ENCODE assay signal across 8 mouse cellular contexts in the genomic region with DNA sequence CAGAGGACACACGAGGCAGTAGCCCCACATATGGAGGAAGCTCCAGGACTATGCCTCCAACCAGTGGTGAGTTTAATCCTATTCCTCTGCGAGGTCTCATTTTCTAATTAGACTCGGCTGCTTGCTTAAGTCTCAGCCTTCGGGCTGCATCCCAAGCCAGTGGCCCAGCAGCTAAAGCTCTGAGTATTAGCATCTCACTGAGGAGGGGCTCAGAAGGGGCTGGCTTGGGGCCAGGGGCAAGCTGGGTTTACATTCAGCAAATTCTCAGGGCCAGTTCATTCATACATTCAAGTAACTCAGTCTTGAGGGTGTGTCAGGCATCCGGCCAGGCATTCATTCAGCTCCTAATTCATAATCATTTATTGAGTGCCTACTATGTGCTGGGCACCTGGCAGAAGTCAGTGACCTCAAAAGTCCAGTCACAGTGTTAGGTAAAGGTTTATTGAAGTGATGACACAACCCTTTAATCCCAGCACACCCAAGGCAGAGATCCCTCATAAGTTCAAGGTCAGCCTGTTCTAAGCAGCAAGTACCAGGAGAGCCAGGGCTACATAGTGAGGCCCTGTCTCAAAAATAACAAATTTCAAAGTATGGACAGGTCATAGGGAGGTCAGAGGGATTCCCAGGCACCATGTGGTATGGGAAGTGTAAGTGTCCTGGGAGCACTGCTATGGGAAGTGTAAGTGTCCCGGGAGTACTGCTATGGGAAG. TPM values are rescaled to one million over a fixed set of nuclear protein-coding genes. Genes with fewer than 3 reads are reported as not detected.
A peak's percentile ranks its signal among the peaks of the same experiment; 100 is the strongest.
DNase-seq lines count a peak whose midpoint lies in the region; ATAC-seq and TF ChIP-seq lines count a peak whose summit lies in the region.

No protein-coding gene starts in this region.

- no peaks in the 10 kb centered on the region for H3K36me3 ChIP-seq in ES-E14 (ENCODE audit: control insufficient read depth, insufficient read depth, low read length, poor library complexity, severe bottlenecking)
- H3K36me3 ChIP-seq in forebrain, postnatal 0 days (ENCODE audit: insufficient read depth): peaks cover 15% of the 10 kb centered on the region
- H3K36me3 ChIP-seq in limb, embryonic 12.5 days: peaks cover 11% of the 10 kb centered on the region; the same call in 1 of the 2 replicates
- no peaks in the 10 kb centered on the region; the same call in 1 of the 2 replicates for H3K36me3 ChIP-seq in stomach, postnatal 0 days (ENCODE audit: control insufficient read depth, insufficient read depth, low read length)

- H3K4me1 ChIP-seq in ES-E14 (ENCODE audit: control insufficient read depth in 2 of 2, insufficient read depth in 2 of 2, low read length in 2 of 2, poor library complexity in 1 of 2): peaks cover 15 to 44% of the 10 kb centered on the region in 2 experiments
- H3K4me1 ChIP-seq in forebrain, postnatal 0 days (ENCODE audit: insufficient read depth): peaks cover 17% of the 10 kb centered on the region
- H3K4me1 ChIP-seq in limb, embryonic 12.5 days (replicated peaks): peaks cover 47% of the 10 kb centered on the region
- peaks cover 14% of the 10 kb centered on the region for H3K4me1 ChIP-seq in stomach, postnatal 0 days (replicated peaks; ENCODE audit: control insufficient read depth, insufficient read depth)

- ATAC-seq in forebrain, postnatal 0 days: no peak
- ATAC-seq in limb, embryonic 12.5 days (ENCODE audit: insufficient number of reproducible peaks, insufficient read depth, low FRiP score, low TSS enrichment, low read depth): no peak
- no peak for ATAC-seq in stomach, postnatal 0 days (ENCODE audit: low FRiP score, low TSS enrichment)

- DNase-seq in embryo, embryonic 11 days: peak; percentile 37
- DNase-seq in embryo, embryonic 9.5 days (ENCODE audit: extremely low spot score): no peak
- DNase-seq in ES-E14 (ENCODE audit: low read depth, low spot score): no peak
- peak; percentile 49 for DNase-seq in forebrain, postnatal 0 days
- peak; percentile 41 for DNase-seq in stomach, postnatal 0 days (ENCODE audit: low spot score)
- DNase-seq in spleen, postnatal 36 days (ENCODE audit: low spot score in 2 of 2): no peak
- no peak for DNase-seq in urinary bladder, postnatal 4 days (ENCODE audit: low spot score in 2 of 2)

- H3K27ac ChIP-seq in ES-E14 (ENCODE audit: insufficient read depth, low read depth, low read length, poor library complexity, severe bottlenecking): no peak overlapping the region
- no peak overlapping the region for H3K27ac ChIP-seq in forebrain, postnatal 0 days (ENCODE audit: low read depth, low read length)
- no peak overlapping the region for H3K27ac ChIP-seq in limb, embryonic 12.5 days
- peak overlapping the region; percentile 45 for H3K27ac ChIP-seq in stomach, postnatal 0 days (replicated peaks)

- TF ChIP-seq CTCF in forebrain, postnatal 0 days (IDR thresholded peaks at IDR 0.05; ENCODE audit: low read depth): no peak
- no peak for TF ChIP-seq CTCF in stomach, postnatal 0 days (IDR thresholded peaks at IDR 0.05; ENCODE audit: low read depth)

- H3K9ac ChIP-seq in ES-E14 (ENCODE audit: insufficient read depth, low read depth, low read length, poor library complexity, severe bottlenecking): no peak overlapping the region; the same call in 1 of the 2 replicates
- no peak overlapping the region for H3K9ac ChIP-seq in forebrain, postnatal 0 days
- H3K9ac ChIP-seq in limb, embryonic 12.5 days (replicated peaks): no peak overlapping the region
- H3K9ac ChIP-seq in stomach, postnatal 0 days (ENCODE audit: low read length): peak overlapping the region; percentile 35; the same call in 1 of the 2 replicates

- in situ Hi-C loops in ES-E14 (cut with MboI; ENCODE audit: low sequenced_read_pairs in 2 of 2, unreplicated experiment in 2 of 2): no loop called here

- H3K4me3 ChIP-seq in ES-E14 (ENCODE audit: insufficient read depth in 1 of 2, low read depth in 1 of 2, low read length in 2 of 2, poor library complexity in 1 of 2, severe bottlenecking in 1 of 2): peak overlapping the region; percentile 22 to 29; a peak in 3 of 4 replicates
- no peak overlapping the region for H3K4me3 ChIP-seq in forebrain, postnatal 0 days (ENCODE audit: low read depth, low read length)
- H3K4me3 ChIP-seq in limb, embryonic 12.5 days (replicated peaks): peak overlapping the region; percentile 33
- H3K4me3 ChIP-seq in stomach, postnatal 0 days (ENCODE audit: low read depth, low read length): peak overlapping the region; percentile 26

- no peaks in the 10 kb centered on the region for H3K9me3 ChIP-seq in ES-E14 (ENCODE audit: control insufficient read depth, insufficient read depth, low read depth, low read length)
- no peaks in the 10 kb centered on the region for H3K9me3 ChIP-seq in forebrain, postnatal 0 days (ENCODE audit: low read length)
- no peaks in the 10 kb centered on the region for H3K9me3 ChIP-seq in limb, embryonic 12.5 days
- no peaks in the 10 kb centered on the region for H3K9me3 ChIP-seq in stomach, postnatal 0 days (ENCODE audit: control insufficient read depth, low read length)

- 23% methylated on average over 6 of the region's 6 CpGs for WGBS in forebrain, postnatal 0 days
- whole genome bisulfite sequencing in limb, embryonic 12.5 days: 26% methylated on average over 6 of the region's 6 CpGs
- WGBS in stomach, postnatal 0 days: 21% methylated on average over 6 of the region's 6 CpGs

- peaks cover 5% of the 10 kb centered on the region; the same call in 1 of the 2 replicates for H3K27me3 ChIP-seq in forebrain, postnatal 0 days (ENCODE audit: insufficient read depth, low read length)
- H3K27me3 ChIP-seq in limb, embryonic 12.5 days: peaks cover 37% of the 10 kb centered on the region
- peaks cover 2% of the 10 kb centered on the region; the same call in 1 of the 2 replicates for H3K27me3 ChIP-seq in stomach, postnatal 0 days (ENCODE audit: control insufficient read depth, insufficient read depth, low read length)

- H3K4me2 ChIP-seq in forebrain, postnatal 0 days (ENCODE audit: low read depth): peak overlapping the region; percentile 21; the same call in 1 of the 2 replicates
- H3K4me2 ChIP-seq in limb, embryonic 12.5 days: peak overlapping the region; percentile 62
- H3K4me2 ChIP-seq in stomach, postnatal 0 days (replicated peaks; ENCODE audit: low read depth): peak overlapping the region; percentile 56

- no peak for TF ChIP-seq EP300 in stomach, postnatal 0 days (optimal IDR thresholded peaks at IDR 0.05)

TF ChIP-seq in ES-E14, 5 proteins besides CTCF, POLR2A, EP300 and RAD21:
- no peak for TF ChIP-seq CHD2 (IDR thresholded peaks at IDR 0.05; ENCODE audit: low read depth, low read length)
- no peak for TF ChIP-seq HCFC1 (IDR thresholded peaks at IDR 0.05; ENCODE audit: borderline replicate concordance, insufficient read depth, low read length)
- no peak for TF ChIP-seq MAFK (IDR thresholded peaks at IDR 0.05; ENCODE audit: insufficient read depth, low read depth, low read length)
- no peak for TF ChIP-seq ZC3H11A (IDR thresholded peaks at IDR 0.05; ENCODE audit: borderline replicate concordance, low read depth, low read length)
- TF ChIP-seq ZNF384 (IDR thresholded peaks at IDR 0.05; ENCODE audit: low read depth, low read length): no peak

RNA-seq across cellular contexts. Expression of a gene that starts 57.5 kb away (rescaled TPM):
- 23.5 and 31.2 TPM in 2 replicates for total RNA-seq in ES-E14 (2012; rRNA removed)
- total RNA-seq in forebrain, postnatal 0 days (2014; rRNA removed): 43.9 and 50.6 TPM in 2 replicates
- 44.7 and 49.5 TPM in 2 replicates for polyA plus RNA-seq in forebrain, postnatal 0 days (2015; fragmentation: Nextera tagmentation; extraction: Ambion mirVana)
- 26.7 and 27.6 TPM in 2 replicates for polyA plus RNA-seq in limb, embryonic 12.5 days (2016; fragmentation: Nextera tagmentation; extraction: Ambion mirVana)
- polyA plus RNA-seq in stomach, postnatal 0 days (2015; fragmentation: Nextera tagmentation; extraction: Ambion mirVana): 11.6 and 12.4 TPM in 2 replicates

Comparison
In these comparisons a context has a peak if more than half of its experiments do, and no peak if none do; other contexts are left out.
1. DNase-seq: peak in embryo, embryonic 11 days (single experiment), forebrain, postnatal 0 days (single experiment) and stomach, postnatal 0 days (single experiment); none in embryo, embryonic 9.5 days (single experiment), ES-E14 (single experiment), spleen, postnatal 36 days (0 of 2) and urinary bladder, postnatal 4 days (0 of 2).
2. Peak in every context shown above with its lines, with median percentiles within 50 percentile points of each other: H3K4me2 ChIP-seq.